Mouse (Mus musculus) lung, postnatal 10 days (tissue): Measurements from ENCODE around the gene Rnf215.
"Not testable (repeated sequence)": the region's sequence is repeated elsewhere in the genome, so short reads cannot be mapped to it uniquely, and the experiment has no call there.

Experiments
- DNase-seq: peaks from one replicate; pipeline ENCODE4 v3.0.0; 2021

Rnf215 gene

GRCm38 (mm10) chr11:4113970-4114369 lies 21.0 kb upstream of the Rnf215 start:
- DNase-seq, result no peak

- not testable (repeated sequence) for DNase-seq
These were observed 20.5 kb upstream of the Rnf215 start for GRCm38 (mm10) chr11:4114541-4114940.

GRCm38 (mm10) chr11:4115407-4115806 lies 19.6 kb upstream of the Rnf215 start:
- no peak for DNase-seq

DNA sequence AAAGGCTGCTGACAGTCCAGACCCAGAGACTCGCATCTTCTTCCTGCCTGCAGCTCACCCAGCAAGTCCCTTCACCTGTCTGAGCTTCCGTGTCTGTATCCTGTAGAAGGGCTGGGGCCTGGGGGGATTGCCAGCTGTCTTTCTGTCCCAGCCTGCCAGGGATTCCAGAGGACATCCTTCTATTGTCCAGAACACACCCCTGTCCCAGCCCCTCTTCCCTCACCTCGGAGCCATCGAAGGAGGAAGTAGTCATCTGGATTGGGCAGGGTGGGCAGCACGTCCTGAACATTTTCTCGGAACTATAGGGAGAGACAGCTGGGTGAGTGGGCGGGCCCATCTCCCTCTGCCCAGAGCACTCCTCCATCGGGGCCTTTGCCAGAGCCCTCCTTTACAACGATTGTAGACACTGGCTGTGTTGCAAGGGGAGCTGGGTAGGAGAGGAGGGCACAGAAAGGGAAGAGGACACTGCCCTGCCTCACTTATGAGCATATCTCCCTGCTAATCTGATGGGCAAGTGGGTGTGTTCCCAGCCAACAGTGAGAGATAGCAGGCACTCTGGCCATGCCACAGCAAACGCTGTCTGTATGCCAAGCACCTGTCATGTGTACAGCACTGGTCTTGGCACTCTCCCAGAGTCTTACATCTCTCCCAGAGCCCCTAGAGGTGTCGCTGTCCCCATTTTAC lies 18.4 kb upstream of the Rnf215 start:
- DNase-seq, result peak; percentile 21

GRCm38 (mm10) chr11:4117372-4118071 lies 17.5 kb upstream of the Rnf215 start:
- no peak for DNase-seq

DNA sequence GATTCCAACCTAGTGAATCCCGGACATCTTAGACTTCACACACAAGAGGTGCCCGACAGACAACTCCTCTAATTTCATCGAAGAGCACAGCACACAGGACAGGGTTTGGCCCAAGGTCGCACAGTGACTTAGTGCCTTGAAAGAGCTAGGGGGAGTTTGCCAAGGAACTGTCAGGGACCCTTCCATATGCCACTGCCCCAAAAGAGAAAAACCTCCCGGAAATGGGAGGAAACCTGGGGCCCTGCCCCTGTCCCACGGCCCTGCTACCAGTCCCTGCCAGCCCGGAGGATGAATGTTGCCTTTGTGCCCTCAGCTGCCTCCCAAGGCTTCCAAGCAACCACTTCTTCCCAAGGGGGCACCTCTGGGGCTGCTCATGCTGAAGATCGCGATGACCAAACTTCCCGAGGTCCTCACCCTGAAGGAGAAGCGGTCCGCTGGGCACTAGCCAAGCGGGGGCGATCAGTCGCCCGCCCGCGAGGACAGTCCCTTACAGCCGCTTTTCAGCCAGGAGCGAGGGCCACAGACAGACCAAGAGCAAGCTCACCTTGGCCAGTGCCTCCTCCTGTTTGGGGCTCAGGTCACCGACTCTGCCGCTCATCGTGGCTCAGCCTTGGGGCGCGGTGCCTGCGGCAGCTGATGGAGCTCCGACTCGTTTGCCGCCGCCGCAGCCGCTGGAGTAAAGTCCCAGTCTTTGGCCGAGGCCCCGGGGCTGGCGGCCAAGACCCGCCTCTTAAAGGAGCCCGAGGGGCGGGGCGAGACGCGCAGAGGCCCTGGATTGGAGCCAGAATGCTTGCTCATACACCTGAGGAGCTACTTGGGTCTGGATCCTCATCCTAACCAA lies 16.7 kb upstream of the Rnf215 start:
- DNase-seq, result peak; percentile 84

DNA sequence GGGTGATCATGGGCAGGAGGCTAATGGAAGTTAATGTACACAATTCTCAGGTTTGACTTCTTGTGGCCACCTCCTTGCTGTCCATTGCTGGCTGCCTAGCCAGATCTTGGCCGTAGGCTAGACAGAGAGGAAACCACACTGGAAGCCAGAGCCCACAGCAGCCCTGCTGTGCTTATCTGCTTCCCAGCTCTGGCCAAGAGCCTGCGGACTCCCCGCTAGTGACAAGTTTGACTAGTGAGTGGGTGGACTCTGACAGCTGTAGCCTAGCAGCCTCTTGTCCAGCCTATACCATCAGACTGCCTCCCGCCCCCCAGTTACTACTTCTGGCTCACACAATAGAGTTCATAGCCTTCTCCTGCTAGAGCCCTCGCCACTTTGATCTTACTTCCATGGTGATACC lies 15.4 kb upstream of the Rnf215 start:
- no peak for DNase-seq

DNA sequence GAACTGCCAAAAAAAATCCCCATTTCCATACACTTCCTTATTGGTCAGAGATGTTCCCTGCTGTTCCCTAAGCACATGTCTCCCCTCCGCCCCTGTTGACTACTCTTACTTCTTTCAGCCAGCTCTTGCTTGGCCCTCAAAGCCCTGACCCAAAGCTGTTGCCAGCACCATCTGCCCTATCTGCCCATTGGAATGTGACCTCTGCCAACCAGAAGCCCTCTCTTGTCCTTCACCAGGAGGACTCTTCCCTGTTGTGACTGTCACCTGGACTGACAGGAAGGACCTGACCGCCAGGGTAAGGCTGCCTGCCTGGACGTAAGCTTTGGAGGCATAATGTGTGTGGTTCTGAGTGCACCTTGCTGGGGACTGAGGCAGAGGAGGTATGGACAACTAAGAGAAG lies 13.3 kb upstream of the Rnf215 start:
- no peak for DNase-seq

- no peak for DNase-seq
These were observed 12.8 kb upstream of the Rnf215 start for GRCm38 (mm10) chr11:4122226-4122625.

DNA sequence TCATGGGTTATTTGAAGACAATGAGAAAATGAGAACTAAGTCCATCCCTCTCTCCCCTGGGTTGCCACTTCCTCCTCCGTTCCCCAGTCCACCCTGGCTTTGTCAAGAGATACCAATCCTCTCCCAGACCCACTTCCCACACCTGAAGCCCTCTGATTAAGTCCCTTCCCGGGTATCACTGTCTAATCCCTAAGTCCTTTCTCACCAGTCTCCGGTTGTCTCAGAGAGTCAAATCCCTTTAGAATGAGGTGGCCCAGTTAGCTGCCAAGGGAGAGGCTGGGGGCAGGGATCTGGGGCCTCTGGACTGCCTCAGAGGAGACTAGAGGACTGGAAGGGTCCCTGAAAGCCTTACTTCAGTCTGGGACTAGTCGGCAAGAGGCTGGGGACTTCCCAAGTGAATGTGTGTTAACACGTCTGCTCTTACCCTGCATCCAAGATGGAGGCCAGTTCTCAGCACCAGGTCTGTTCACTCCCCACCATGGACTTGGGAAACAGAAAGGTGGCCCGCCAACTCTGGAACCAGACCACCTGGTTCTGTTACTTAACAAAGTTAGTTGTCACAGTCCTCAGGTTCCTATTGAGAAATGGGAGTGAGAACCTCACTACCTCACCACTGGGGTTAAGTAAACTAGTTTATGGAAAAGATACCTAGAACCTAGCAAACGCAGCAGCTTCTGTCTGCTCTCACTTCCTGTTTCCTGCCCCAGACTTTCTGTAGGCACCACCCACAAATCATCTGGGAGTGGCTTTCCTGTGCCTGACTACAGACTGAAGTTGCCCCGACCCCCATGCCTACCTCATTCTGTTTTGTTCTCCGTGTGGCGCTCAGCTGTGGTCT lies 12.0 kb upstream of the Rnf215 start, which contains the start of gene Sec14l2:
Sec14l2 (minus strand) TSS at position 674 of the 838 bp plus-strand sequence.
- peak; percentile 54 for DNase-seq

DNA sequence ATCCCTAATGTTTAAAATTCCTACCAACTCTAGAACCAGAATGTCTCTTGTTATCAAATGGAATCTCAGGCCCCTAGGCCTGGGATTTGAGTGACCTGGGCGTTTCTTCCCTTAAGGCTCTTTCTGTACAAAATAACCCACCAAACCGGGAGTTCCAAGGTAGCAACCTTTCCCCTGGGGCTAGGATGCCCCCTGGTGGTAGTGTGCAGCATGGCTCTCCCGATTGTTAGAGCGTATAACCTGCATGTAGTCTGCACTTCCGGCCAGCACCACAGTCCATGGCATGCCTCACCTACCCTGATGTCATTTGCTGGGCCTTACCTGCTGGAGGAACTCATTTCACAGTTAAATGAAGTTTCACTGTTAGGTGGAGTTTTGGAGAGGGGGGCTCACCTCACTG lies 11.1 kb upstream of the Rnf215 start:
- peak; percentile 69 for DNase-seq

GRCm38 (mm10) chr11:4127059-4127458 lies 7.9 kb upstream of the Rnf215 start:
- DNase-seq, result no peak

- DNase-seq, result not testable (repeated sequence)
These were observed 6.5 kb upstream of the Rnf215 start for GRCm38 (mm10) chr11:4128461-4128860.

- peak; percentile 33 for DNase-seq
These were observed 1.6 kb upstream of the Rnf215 start for GRCm38 (mm10) chr11:4133450-4133849.

DNA sequence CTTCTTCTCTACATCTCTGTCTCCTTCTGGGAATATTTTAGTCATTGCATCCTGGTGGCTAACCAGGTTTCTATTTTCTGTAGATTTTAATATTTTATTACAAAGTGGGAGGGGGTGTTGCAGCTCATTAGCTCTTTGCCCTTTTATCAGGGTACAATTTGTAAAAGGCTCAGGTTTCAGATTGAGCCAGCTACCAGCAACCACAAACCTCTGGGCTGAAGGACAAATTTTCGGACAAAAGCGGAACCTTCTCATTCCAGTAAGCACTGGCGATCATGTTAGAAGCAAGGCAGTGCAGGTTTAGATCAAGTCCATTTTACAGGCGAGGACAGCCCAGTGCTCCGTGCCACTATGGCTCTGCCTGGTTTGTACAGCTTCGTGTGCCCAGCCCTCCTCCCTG lies 602 bp upstream of the Rnf215 start:
- DNase-seq, result no peak

DNA sequence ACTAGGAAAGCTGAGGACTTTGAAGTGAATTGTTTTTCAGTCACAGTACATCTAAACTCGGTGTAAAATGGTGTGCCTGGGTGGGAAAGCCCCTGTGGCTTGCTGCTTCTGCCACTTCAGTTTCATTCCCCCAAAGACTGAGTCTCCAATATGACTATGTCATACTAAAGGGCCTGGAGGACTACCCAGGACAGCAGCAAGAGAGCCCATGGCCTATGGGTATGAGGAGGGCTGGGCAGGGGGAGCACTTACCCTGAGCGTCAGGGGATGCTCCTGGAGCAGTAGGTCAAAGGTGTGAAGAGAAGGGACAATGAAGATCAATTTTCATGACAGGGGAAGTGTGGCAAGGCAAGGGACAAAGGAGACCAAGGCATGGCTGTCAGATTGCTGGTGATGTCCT lies 4.0 kb downstream of the Rnf215 start:
- no peak for DNase-seq

GRCm38 (mm10) chr11:4141505-4141904 lies 6.5 kb downstream of the Rnf215 start:
- DNase-seq, result no peak

DNA sequence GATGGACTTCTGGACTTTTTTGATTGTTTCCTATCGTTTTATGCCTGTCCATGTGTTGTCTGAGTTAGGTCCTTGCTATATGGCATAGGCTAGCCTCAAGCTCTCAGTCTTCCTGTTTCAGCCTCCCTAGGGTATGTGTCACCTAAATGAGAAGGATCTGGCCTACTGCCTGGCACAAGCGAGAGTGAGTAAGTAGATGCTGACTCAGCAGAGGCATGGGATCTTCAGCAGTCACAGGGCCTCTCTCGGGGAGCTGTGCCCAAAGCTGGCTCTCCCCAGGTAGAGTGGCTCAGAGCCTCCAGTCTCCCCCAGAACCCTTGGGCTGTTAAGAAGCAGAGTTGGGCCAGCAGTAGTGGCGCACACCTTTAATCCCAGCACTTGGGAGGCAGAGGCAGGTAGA lies 7.3 kb downstream of the Rnf215 start:
- DNase-seq, result no peak

DNA sequence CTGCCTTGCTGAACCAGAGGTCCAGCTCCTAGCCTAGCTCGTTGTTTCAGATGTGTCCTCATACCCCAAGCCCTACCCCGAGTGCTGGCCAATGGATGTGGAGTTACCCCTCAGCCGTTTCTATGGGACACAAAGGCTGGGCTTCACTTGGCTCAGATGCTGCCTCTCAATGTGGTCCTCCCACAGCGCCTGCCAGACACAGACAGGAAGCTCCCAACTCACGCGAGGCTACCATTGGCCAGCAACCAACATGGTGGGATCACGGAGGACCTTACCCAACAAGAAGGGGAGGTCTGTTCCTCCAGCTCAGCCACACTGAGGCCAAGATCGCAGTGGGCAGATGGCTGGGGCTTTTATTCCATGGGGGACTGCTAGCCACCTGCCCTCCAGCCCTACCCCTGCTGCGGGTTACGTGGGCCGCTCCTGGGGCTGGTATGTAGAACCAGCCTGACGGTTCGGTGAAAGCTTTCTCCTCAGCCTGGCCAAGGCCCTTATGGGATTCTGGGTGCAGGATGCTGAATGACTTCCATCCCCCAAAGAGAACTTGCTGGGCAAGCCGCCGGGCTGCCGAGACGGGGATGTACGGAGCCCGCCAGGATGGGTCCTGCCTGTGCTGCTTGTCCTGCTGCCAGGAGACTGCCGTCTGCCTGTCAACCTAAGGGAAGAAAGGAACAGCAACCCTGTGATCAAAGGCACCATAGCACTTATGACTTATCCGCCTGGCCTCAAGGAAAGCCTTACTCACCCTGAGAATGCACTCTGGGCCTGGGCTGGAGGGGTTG lies 8.5 kb downstream of the Rnf215 start:
- DNase-seq, result no peak

GRCm38 (mm10) chr11:4146381-4146780 lies 11.4 kb downstream of the Rnf215 start:
- no peak for DNase-seq

DNA sequence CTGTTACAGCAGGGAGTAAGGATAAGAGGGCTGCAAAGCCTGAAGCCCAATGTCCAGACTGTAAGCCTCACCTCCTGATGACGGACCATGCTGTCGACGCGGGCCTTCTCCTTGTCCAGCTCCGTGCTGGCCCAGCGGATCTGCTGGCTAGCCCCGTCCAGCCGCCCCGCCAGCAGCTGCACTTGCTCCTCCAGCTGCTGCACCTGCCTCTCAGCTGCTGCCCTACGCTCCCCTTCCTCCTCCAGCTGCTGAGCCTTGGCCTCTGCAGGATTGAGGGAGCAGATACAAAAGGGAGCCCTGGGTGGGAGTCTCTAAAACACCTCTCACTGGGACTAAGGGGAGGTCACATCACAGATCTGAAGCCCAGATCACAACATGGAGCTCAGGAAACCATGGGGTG lies 12.1 kb downstream of the Rnf215 start:
- no peak for DNase-seq

DNA sequence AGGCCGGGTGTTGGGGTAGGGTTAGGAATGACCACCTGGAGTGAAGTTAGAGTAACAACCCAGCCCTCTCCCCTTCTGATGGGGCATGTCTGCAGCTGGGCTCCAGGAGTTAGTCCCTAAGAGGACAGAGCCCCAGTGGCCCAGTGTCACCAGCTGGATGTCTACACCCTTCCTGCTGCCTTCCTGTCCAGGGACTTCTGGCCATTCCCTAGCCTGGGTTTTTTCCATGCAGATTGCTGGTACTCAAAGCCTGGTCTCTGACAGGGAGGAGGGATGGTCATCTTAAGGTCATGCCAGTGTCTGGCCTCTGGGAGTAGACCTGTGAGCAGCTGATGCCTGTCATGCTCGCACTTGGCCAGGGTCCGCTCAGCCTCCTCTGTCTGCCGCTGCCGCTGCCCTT lies 13.1 kb downstream of the Rnf215 start:
- peak; percentile 22 for DNase-seq
